Mouse (Mus musculus): ENCODE measurements around the gene Psg16.
A peak's percentile ranks its signal among the peaks of the same experiment; 100 is the strongest.
"Not testable (repeated sequence)": the region's sequence is repeated elsewhere in the genome, so short reads cannot be mapped to it uniquely, and the experiment has no call there.

The Psg16 gene

DNA sequence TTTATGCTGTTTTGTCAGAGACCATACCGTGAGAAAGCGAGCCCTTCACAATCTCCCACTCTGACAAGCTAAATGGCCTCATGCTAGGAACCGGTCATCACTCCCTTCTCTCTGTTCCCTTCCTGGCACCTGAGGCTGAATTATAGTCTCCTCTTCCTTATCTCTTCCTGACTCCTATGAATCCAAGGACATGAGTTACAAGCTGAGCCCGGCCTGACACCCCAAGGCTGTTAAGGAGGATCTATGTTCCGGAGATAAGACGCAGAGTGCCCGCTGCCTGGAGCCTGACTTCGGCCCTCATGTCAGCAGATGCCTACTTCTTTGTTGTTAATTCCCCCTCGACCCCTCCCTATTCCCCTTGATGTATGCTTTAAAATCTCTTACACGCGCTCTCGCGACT lies 27.8 kb downstream of the Psg16 start:
- DNase-seq (ENCODE audit: low spot score) = not testable (repeated sequence)

DNA sequence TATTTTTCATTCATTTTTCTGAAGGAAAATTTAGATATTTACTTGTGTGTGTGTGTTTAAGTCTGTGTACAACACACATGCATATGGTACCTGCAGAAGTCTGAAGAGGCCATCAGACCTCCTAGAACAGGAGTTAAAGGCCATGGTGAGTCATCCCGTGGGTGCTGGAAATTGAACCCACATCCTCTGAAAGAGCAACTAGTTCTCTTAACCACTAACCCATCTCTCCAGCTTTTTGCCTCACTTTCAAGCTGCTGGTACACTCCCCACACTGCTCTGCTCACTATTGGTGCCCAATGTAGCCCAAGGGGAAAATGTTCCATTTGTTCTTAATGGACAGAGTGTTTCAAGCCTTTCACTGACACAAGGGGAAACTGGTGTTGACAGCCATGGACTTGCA lies 61.5 kb downstream of the Psg16 start:
- no peak for DNase-seq (ENCODE audit: low spot score)

DNA sequence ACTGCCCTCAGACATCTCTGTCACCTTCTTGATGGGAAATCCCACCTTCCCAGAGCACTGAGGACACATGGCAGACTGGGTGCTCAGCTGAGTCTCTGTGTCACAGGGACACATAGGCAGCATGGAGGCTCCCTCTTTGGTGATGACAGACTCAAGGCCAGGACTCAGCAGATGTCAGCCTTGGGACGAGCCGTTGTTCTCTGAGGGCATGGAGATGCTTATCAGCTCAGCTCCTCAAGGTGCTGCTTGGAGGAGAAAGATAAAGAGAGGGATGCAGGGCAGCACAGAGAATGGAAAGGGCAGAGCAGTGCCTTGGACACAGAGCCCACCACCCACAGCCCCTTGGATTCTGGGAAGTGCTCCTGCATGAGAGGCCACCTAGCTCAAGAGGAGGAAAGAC lies 76.1 kb downstream of the Psg16 start, which contains the start of gene Ceacam3:
Ceacam3 (plus strand) TSS at position 352 of the 400 bp plus-strand sequence.
- DNase-seq (ENCODE audit: low spot score) = no peak

DNA sequence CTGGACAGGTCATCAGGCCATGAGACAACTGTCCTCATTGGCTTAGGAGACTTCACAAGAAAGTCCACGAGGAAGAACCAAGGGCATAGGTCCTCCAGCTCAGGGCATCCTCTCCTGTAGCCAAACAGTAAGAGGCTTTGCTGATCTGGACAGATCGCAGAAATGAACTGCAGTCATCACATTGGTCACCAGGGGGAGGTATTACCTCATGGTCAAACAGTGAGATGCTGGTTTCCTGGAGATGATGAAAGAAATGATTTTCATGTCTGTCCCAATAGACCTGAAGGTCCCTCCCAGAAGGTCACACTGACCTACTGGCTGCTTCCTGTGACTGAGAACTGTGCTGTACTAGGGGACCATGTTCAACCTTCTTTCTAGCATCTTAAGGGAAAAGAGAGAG lies 81.8 kb downstream of the Psg16 start:
- peak; percentile 29 for DNase-seq (ENCODE audit: low spot score)

DNA sequence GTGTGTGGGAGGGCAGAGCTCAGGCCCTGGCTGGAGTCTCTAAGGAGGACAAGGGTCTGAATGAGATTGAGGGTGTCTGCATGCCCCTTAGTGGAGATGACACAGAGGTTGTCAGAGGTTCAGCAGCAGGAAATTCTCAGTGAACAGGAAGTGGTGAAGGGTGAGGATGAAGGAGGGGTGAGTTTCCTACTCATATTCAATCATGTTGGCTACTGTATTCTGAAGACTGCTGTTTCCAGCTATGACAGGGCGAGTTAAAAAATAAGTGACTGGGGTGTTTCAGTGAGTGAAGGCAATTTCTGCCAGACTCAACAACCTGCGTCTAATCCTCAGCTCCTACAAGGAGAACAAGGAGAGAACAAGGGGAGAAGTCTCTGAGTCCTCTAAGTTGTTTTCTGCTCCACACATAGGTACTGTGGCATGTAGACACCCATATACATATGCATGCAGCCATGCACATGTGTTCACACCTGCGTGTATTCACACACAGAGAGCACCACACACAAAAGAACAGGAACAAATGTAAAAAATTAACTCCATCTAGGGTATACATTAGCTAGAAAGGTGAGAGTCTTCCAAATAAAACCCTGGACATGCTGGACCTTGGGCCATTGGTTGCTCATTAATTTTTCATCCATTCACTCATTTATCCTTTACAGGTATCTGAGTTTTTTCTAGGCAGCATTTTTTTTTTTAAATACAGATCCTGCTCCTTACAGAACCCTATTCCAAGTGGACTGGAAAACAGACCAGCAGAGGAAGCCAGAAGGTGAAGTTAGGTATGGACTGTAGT lies 83.2 kb downstream of the Psg16 start:
- DNase-seq (ENCODE audit: low spot score) = no peak

DNA sequence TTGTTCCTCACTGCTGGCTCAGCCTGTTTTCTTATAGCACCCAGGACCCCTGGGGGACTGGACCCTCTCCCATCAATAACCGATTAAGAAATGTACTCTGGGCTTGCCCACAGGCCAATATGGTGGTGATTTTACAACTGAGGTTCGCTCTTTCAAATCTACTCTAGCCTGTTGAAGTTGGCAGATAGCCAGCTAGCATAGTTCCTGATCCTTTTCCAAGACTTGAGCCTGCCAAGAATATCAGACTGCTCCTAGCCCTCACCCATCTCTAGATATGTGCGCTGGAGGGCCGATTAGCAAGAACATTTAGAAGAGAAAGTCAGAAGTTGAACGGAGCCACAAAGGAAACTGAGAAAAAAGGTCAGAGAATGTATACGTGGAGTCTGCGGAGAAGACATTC lies 85.2 kb downstream of the Psg16 start:
- peak; percentile 5 for DNase-seq (ENCODE audit: low spot score)

DNA sequence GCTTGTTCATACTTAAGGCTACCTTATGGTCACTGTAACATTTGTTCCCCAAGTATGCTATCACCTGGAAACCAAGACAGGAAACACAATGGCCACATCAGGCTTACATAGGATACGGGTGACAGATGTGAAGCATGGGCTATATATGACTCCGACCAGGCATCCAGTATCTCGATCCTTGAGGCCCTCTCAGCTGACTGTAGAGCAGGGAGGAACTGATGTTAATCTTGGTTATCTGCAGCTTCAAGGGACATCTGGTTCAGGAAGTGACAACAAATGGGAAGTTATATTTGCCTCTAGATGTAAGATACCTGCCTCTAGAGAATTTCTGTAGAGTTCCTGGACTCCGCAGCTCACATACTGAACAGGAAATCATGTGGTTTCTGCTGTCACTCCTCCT lies 98.0 kb downstream of the Psg16 start:
- DNase-seq (ENCODE audit: low spot score) = no peak
